Mouse (Mus musculus) small intestine, adult 2 months (tissue): ENCODE results near the gene Pik3c2a.

Experiments
- CTCF ChIP-seq: fragments of 200-500 bp; IDR thresholded peaks from 2 replicates; pipeline ENCODE4 v1.5.1; 2012; ENCODE audit warnings: low read depth, mild to moderate bottlenecking, control low read depth, inconsistent platforms, low read length, moderate library complexity, mixed read lengths; ENCODE audit not compliant: insufficient replicate concordance, insufficient read length; ENCODE audit errors: extremely low read depth
- POLR2A ChIP-seq: fragments of 200-500 bp; IDR thresholded peaks from 2 replicates; pipeline ENCODE4 v1.6.1; 2012; ENCODE audit warnings: low read depth, mild to moderate bottlenecking, control low read depth, inconsistent platforms, low read length, moderate library complexity

DNA sequence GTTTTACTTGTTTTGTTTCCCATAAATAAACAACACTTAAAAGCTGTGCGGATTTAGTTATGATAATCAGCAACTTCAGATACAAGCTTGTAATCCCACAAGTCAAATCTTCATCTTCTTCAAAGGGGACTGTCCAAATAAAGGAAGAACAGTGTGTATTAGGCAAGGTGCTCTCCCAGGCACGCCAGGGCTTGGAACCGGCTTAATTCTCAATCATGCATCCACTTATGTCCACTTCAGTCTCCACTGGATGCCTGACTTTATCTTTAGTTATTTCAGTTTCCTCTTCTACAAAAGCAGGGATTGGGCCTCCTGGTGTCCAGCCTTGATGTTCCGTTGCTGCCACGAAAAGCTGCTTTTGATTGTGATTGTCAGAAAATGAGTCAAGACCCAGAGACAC, 40.5 kb upstream of the Pik3c2a start:
- no peak for TF ChIP-seq POLR2A
- no peak for TF ChIP-seq CTCF
